Mouse (Mus musculus): ENCODE data around the gene Abr.

GRCm38 (mm10) chr11:76586119-76586518 is 36.0 kb downstream of the Abr start:
- no peak for TF ChIP-seq POLR2A (IDR thresholded peaks at IDR 0.05; ENCODE audit: insufficient read length, low read depth)
- no peak for TF ChIP-seq E2F4 (IDR thresholded peaks at IDR 0.05; ENCODE audit: insufficient read depth)
- no peak for TF ChIP-seq CEBPB (IDR thresholded peaks at IDR 0.05; ENCODE audit: insufficient read depth, poor library complexity, severe bottlenecking)
- no peak for TF ChIP-seq MAX (IDR thresholded peaks at IDR 0.05; ENCODE audit: low read depth)
- no peak for TF ChIP-seq USF1 (IDR thresholded peaks at IDR 0.05; ENCODE audit: low read depth)
- TF ChIP-seq TCF12 (IDR thresholded peaks at IDR 0.05; ENCODE audit: insufficient read depth, poor library complexity, severe bottlenecking) = no peak
- no peak for TF ChIP-seq POLR2AphosphoS2 (IDR thresholded peaks at IDR 0.05; ENCODE audit: insufficient read length, low read depth)
- no peak for TF ChIP-seq MYOG (IDR thresholded peaks at IDR 0.05; ENCODE audit: control insufficient read depth in 1 of 3, insufficient read depth in 1 of 3, insufficient read length in 2 of 3, low read depth in 2 of 3)
- no peak for TF ChIP-seq TCF3 (IDR thresholded peaks at IDR 0.05; ENCODE audit: insufficient read length, low read depth)
- TF ChIP-seq MYOD1 (IDR thresholded peaks at IDR 0.05; ENCODE audit: control insufficient read depth in 1 of 3, insufficient read length in 2 of 3, low read depth in 2 of 3) = no peak
- TF ChIP-seq REST (IDR thresholded peaks at IDR 0.05; ENCODE audit: insufficient read depth, insufficient read length) = no peak
